ENCODE assay signal across 7 mouse cellular contexts in the genomic region with DNA sequence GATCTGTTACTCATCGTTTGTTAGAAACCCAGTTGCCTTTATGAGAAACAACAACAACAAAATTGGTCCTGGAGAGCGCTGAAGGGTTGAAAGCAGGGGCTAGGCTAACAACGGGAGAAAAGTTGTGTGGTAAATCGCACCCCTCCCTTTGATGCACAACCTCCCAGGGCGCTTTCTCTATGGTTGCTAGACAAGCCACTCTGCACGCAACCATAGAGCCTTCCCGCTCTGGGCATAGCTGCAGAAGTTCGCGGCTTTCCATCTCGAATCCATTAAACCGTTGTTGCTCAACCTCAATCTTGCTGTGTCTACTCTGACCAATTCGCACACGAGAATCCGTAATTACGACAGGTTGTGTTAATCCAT. TPM values are rescaled to one million over a fixed set of nuclear protein-coding genes. Genes with fewer than 3 reads are reported as not detected.
DNase-seq lines count a peak whose midpoint lies in the region.

No protein-coding gene starts in this region.

- H3K4me3 ChIP-seq in limb, embryonic 10.5 days = peak overlapping the region; percentile 99
- H3K4me3 ChIP-seq in midbrain, embryonic 10.5 days = peak overlapping the region; percentile 99

- H3K27me3 ChIP-seq in limb, embryonic 10.5 days (ENCODE audit: low read depth, poor library complexity, severe bottlenecking) = no peaks in the 10 kb centered on the region
- H3K27me3 ChIP-seq in midbrain, embryonic 10.5 days (ENCODE audit: low read depth, poor library complexity, severe bottlenecking) = no peaks in the 10 kb centered on the region

- H3K27ac ChIP-seq in limb, embryonic 10.5 days = peak overlapping the region; percentile 99
- H3K27ac ChIP-seq in midbrain, embryonic 10.5 days (replicated peaks) = peak overlapping the region; percentile 99

- H3K9me3 ChIP-seq in limb, embryonic 10.5 days (replicated peaks) = no peaks in the 10 kb centered on the region
- H3K9me3 ChIP-seq in midbrain, embryonic 10.5 days (replicated peaks) = no peaks in the 10 kb centered on the region

- 0% methylated on average over 15 of the region's 15 CpGs for WGBS in limb, embryonic 10.5 days
- under 1% methylated on average over 15 of the region's 15 CpGs for WGBS in midbrain, embryonic 10.5 days

- intact Hi-C loops in left cerebral cortex, postnatal 25 days (cut with DNase I) = no loop called here

- H3K4me1 ChIP-seq in limb, embryonic 10.5 days = peaks cover 17% of the 10 kb centered on the region
- H3K4me1 ChIP-seq in midbrain, embryonic 10.5 days = peaks cover 21% of the 10 kb centered on the region

- DNase-seq in left cerebral cortex, adult 18-20 months (ENCODE audit: low spot score in 2 of 2) = peak; percentile 45 to 63
- no peak for DNase-seq in left cerebral cortex, postnatal 25 days (ENCODE audit: low spot score in 2 of 2)
- peak; percentile 85 for DNase-seq in embryo, embryonic 10.5 days (ENCODE audit: low spot score)
- DNase-seq in gonadal fat pad, adult 2 months (ENCODE audit: low read depth) = peak; percentile 45
- DNase-seq in limb, embryonic 10.5 days (ENCODE audit: low spot score) = peak; percentile 77
- peak; percentile 78 for DNase-seq in midbrain, embryonic 10.5 days (ENCODE audit: low spot score)
- DNase-seq in spleen, postnatal 4 days (ENCODE audit: low spot score in 2 of 2) = peak; percentile 68 to 81

- H3K36me3 ChIP-seq in limb, embryonic 10.5 days = peaks cover 27% of the 10 kb centered on the region
- H3K36me3 ChIP-seq in midbrain, embryonic 10.5 days = peaks cover 28% of the 10 kb centered on the region

RNA-seq across cellular contexts. Expression of a gene that starts 0.9 kb away (rescaled TPM):
- 100 to 1,000 TPM in 1 of 2 experiments, 10 to 100 TPM in 1; 99.0 to 102 TPM for total RNA-seq in left cerebral cortex, adult 18-20 months (2021)
- 100 to 1,000 TPM in 1 of 2 experiments, 10 to 100 TPM in 1; 98.4 to 105 TPM for total RNA-seq in left cerebral cortex, postnatal 25 days (2021)
- 32.1 and 58.5 TPM in 2 replicates for polyA plus RNA-seq in gonadal fat pad, adult 2 months (2012; rRNA removed)
- polyA plus RNA-seq in limb, embryonic 10.5 days (2016; fragmentation: Nextera tagmentation; extraction: Ambion mirVana) = 61.7 and 67.7 TPM in 2 replicates
- polyA plus RNA-seq in midbrain, embryonic 10.5 days (2016; fragmentation: Nextera tagmentation; extraction: Ambion mirVana) = 55.2 and 61.8 TPM in 2 replicates

RNA-seq across cellular contexts. Expression of a gene that starts 33.1 kb away (rescaled TPM):
- total RNA-seq in left cerebral cortex, adult 18-20 months (2021) = 10 to 100 TPM; 34.6 to 34.8 TPM
- 10 to 100 TPM; 33.6 to 37.2 TPM for total RNA-seq in left cerebral cortex, postnatal 25 days (2021)
- 56.1 and 57.0 TPM in 2 replicates for polyA plus RNA-seq in gonadal fat pad, adult 2 months (2012; rRNA removed)
- polyA plus RNA-seq in limb, embryonic 10.5 days (2016; fragmentation: Nextera tagmentation; extraction: Ambion mirVana) = 19.4 and 28.1 TPM in 2 replicates
- polyA plus RNA-seq in midbrain, embryonic 10.5 days (2016; fragmentation: Nextera tagmentation; extraction: Ambion mirVana) = 16.5 and 21.6 TPM in 2 replicates

RNA-seq across cellular contexts. Expression of a gene that starts 36.6 kb away (rescaled TPM):
- total RNA-seq in left cerebral cortex, adult 18-20 months (2021) = 10 to 100 TPM; 59.8 to 61.4 TPM
- 10 to 100 TPM; 61.8 to 70.1 TPM for total RNA-seq in left cerebral cortex, postnatal 25 days (2021)
- 46.3 and 54.6 TPM in 2 replicates for polyA plus RNA-seq in gonadal fat pad, adult 2 months (2012; rRNA removed)
- 31.5 and 32.3 TPM in 2 replicates for polyA plus RNA-seq in limb, embryonic 10.5 days (2016; fragmentation: Nextera tagmentation; extraction: Ambion mirVana)
- 30.1 and 33.3 TPM in 2 replicates for polyA plus RNA-seq in midbrain, embryonic 10.5 days (2016; fragmentation: Nextera tagmentation; extraction: Ambion mirVana)

Comparison
In these comparisons a context has a peak if more than half of its experiments do, and no peak if none do; other contexts are left out.
1. DNase-seq: peak in left cerebral cortex, adult 18-20 months (2 of 2), embryo, embryonic 10.5 days (single experiment), gonadal fat pad, adult 2 months (single experiment), limb, embryonic 10.5 days (single experiment), midbrain, embryonic 10.5 days (single experiment) and spleen, postnatal 4 days (2 of 2); none in left cerebral cortex, postnatal 25 days (0 of 2).